Mouse (Mus musculus) intestine, embryonic 14.5 days (tissue): ENCODE data around the gene Trim63. TPM values are rescaled to one million over a fixed set of nuclear protein-coding genes. Genes with fewer than 3 reads are reported as not detected.

Experiments
- ATAC-seq: fragments of 200-750 bp; cut with Nextera tagmentation; replicated peaks from 2 replicates; pipeline ENCODE4 v1.8.0; 2017; ENCODE audit warnings: low read depth, moderate number of reproducible peaks, moderate TSS enrichment, moderate library complexity; ENCODE audit not compliant: low FRiP score, low TSS enrichment
- DNase-seq: peaks from one replicate; pipeline ENCODE4 v3.0.0-alpha.2; 2018; ENCODE audit warnings: low spot score
- H3K27ac ChIP-seq: fragments of 300-500 bp; sonication (generic); 2 replicates; pipeline ENCODE4 v1.5.1; 2014; ENCODE audit warnings: low read depth, mild to moderate bottlenecking, control low read depth
- H3K27me3 ChIP-seq: fragments of 300-500 bp; sonication (generic); replicated peaks from 2 replicates; pipeline ENCODE4 v1.6.1; 2014; ENCODE audit warnings: low read length, control low read depth; ENCODE audit not compliant: control insufficient read depth, insufficient read depth
- H3K36me3 ChIP-seq: fragments of 300-500 bp; sonication (generic); 2 replicates; pipeline ENCODE4 v1.6.1; 2014; ENCODE audit warnings: low read length, control low read depth; ENCODE audit not compliant: control insufficient read depth, insufficient read depth
- H3K4me1 ChIP-seq: fragments of 300-500 bp; sonication (generic); replicated peaks from 2 replicates; pipeline ENCODE4 v1.6.1; 2014; ENCODE audit warnings: low read length, control low read depth, mixed read lengths; ENCODE audit not compliant: control insufficient read depth, insufficient read depth
- H3K4me2 ChIP-seq: fragments of 300-500 bp; sonication (generic); 2 replicates; pipeline ENCODE4 v1.6.1; 2014; ENCODE audit warnings: low read length
- H3K4me3 ChIP-seq: fragments of 300-500 bp; sonication (generic); 2 replicates; pipeline ENCODE4 v1.5.1; 2014; ENCODE audit warnings: low read depth, low read length, control low read depth, mixed read lengths
- H3K9ac ChIP-seq: fragments of 300-500 bp; sonication (generic); 2 replicates; pipeline ENCODE4 v1.6.1; 2014; ENCODE audit warnings: mild to moderate bottlenecking, low read length
- H3K9me3 ChIP-seq: fragments of 300-500 bp; sonication (generic); 2 replicates; pipeline ENCODE4 v1.6.1; 2016; ENCODE audit warnings: low read length, control low read depth; ENCODE audit not compliant: control insufficient read depth
- WGBS: fragments of 180-500 bp; shearing (Covaris S2); extraction: QIAGEN DNeasy Blood & Tissue Kit; methylation state at CpG from one replicate; pipeline ENCODE4 v1.1.7; 2014; 5-methylcytosine and 5-hydroxymethylcytosine counted together
- polyA plus RNA-seq: library from polyadenylated mRNA; unstranded; fragments of >200 nt; fragmentation: Nextera tagmentation; extraction: Ambion mirVana; gene quantifications from 2 replicates; pipeline ENCODE4 v1.2.1, GENCODE M21; 2014

The Trim63 gene
- polyA plus RNA-seq, 1 experiment from 2014 or later = not detected

DNA sequence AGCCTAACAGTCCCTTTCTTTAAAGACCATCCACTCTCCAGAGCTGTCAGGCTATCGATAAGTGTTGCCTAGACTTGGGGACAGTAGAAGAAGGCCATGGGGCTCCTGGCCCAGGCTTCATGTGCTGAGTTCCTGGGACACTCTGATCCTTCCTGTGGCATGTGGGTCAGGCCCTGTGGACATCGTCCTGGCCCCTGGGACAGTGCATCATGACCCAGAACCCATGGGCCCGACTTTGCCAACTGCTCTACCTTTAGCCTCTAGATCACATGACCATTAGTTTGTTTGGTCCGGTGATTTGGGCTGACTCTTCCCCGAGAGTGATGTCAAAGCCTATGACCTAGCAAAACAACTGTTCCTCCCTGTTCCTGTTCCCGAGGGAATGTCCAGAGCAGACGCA is 4.8 kb upstream of the Trim63 start:
- no peak overlapping the region for H3K27ac ChIP-seq
- WGBS = 85% methylated on average over 7 of the region's 7 CpGs
- DNase-seq = no peak

DNA sequence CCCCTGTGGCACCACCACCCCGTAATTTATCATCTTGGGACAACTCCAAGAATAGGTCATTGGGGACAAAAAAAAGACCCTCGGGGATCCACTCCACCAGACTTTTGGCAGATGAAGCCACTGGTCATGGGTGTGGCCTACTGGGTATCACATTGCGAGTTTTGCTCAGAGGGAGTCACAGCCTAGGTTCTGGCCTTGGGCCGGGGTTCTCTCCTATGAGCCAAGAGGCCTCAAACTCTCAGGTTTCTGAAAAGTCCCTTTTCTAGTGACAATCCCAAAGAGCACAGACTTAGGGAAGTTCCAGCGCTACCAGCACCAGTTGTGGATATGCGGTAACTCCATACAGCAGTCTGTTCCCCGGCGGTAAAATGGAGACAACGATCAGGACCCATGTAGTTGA is 4.3 kb upstream of the Trim63 start:
- WGBS = 85% methylated on average over 9 of the region's 9 CpGs
- no peak for DNase-seq
- Histone ChIP-seq H3K4me2 (no peak overlapping the region), H3K9ac (no peak overlapping the region), H3K27ac (no peak overlapping the region), H3K36me3 (no peaks in the 10 kb centered on the region), H3K9me3 (no peaks in the 10 kb centered on the region), H3K4me1 (peaks cover 10% of the 10 kb centered on the region; the same call in 1 of the 2 replicates), H3K4me3 (no peak overlapping the region), H3K27me3 (no peaks in the 10 kb centered on the region)
- ATAC-seq = no peak

More for the DNA sequence above, 4.8 kb upstream of the Trim63 start:
- Histone ChIP-seq H3K36me3 (no peaks in the 10 kb centered on the region), H3K9me3 (no peaks in the 10 kb centered on the region), H3K4me3 (no peak overlapping the region), H3K9ac (no peak overlapping the region), H3K27me3 (no peaks in the 10 kb centered on the region), H3K4me1 (peaks cover 10% of the 10 kb centered on the region; the same call in 1 of the 2 replicates), H3K4me2 (no peak overlapping the region)
- no peak for ATAC-seq

DNA sequence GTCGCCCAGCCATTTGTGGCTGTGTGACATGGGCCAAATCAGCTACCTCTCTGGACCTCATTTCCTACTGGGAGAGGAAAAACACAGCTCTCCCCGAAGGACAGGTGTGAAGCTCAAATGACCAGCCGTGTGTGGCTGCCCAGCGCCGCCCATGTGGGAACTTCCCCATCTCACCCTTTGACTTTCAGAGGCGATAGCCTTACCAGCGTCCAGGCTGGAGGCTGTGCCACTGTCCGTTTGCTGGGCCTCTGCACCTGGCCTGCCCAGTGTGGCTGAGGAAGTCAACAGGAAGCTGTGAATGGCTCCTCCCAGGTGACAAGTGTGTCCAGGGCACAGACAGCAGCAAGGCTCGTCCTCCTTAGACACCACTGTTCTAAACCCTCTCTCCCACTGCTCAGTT is 3.1 kb upstream of the Trim63 start:
- no peaks in the 10 kb centered on the region for H3K36me3 ChIP-seq
- H3K9ac ChIP-seq = no peak overlapping the region
- no peak overlapping the region for H3K27ac ChIP-seq
- H3K4me1 ChIP-seq = peaks cover 9% of the 10 kb centered on the region; the same call in 1 of the 2 replicates
- ATAC-seq (no peak), DNase-seq (no peak)
- H3K27me3 ChIP-seq = no peaks in the 10 kb centered on the region
- no peak overlapping the region for H3K4me2 ChIP-seq
- H3K9me3 ChIP-seq = no peaks in the 10 kb centered on the region
- 85% methylated on average over 9 of the region's 9 CpGs for WGBS
- no peak overlapping the region for H3K4me3 ChIP-seq

DNA sequence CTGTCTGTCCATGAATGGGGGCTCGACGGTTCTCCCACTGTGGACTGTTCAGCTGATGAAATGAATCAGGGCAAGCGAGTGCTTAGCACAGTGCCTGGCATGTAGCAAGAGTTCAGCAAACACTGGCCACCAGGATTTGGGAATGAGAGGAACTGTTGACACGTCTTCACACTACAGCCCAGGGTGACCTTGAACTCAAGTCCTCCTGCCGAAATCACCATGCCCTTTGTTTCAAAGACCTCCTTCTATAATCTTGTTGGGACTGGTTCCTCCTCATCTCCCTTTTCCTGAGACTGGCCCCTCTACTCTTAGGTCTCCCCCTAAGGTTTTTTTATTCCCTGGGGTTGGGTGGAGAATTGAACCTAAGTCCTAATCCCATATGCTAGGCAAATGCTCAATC is 2.6 kb upstream of the Trim63 start:
- WGBS = 90% methylated on average over 5 of the region's 5 CpGs
- Histone ChIP-seq H3K4me3 (no peak overlapping the region), H3K27ac (no peak overlapping the region), H3K4me1 (peaks cover 3% of the 10 kb centered on the region; the same call in 1 of the 2 replicates), H3K9ac (no peak overlapping the region), H3K4me2 (no peak overlapping the region), H3K36me3 (no peaks in the 10 kb centered on the region), H3K9me3 (no peaks in the 10 kb centered on the region), H3K27me3 (no peaks in the 10 kb centered on the region)
- DNase-seq (no peak), ATAC-seq (no peak)

DNA sequence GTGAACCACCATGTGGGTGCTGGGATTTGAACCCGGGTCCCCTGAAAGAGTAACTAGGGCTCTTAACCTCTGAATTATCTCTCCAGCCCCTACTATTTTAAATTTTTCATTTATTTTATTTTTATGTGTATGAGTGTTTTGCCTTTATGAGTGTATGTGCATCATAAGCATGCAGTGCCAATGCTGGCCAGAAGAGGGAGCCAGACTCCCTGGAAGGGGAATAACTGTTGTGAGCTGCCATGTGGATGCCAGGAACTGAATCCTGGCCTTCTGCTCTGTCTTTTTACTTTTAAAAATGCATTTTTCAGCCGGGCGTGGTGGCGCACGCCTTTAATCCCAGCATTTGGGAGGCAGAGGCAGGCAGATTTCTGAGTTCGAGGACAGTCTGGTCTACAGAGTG is 2.0 kb upstream of the Trim63 start:
- no peak for DNase-seq
- Histone ChIP-seq H3K9ac (no peak overlapping the region), H3K27me3 (no peaks in the 10 kb centered on the region), H3K36me3 (no peaks in the 10 kb centered on the region), H3K4me3 (no peak overlapping the region), H3K4me2 (no peak overlapping the region), H3K27ac (no peak overlapping the region), H3K9me3 (no peaks in the 10 kb centered on the region), H3K4me1 (no peaks in the 10 kb centered on the region; the same call in 1 of the 2 replicates)
- WGBS = 95% methylated on average over 6 of the region's 6 CpGs
- no peak for ATAC-seq

DNA sequence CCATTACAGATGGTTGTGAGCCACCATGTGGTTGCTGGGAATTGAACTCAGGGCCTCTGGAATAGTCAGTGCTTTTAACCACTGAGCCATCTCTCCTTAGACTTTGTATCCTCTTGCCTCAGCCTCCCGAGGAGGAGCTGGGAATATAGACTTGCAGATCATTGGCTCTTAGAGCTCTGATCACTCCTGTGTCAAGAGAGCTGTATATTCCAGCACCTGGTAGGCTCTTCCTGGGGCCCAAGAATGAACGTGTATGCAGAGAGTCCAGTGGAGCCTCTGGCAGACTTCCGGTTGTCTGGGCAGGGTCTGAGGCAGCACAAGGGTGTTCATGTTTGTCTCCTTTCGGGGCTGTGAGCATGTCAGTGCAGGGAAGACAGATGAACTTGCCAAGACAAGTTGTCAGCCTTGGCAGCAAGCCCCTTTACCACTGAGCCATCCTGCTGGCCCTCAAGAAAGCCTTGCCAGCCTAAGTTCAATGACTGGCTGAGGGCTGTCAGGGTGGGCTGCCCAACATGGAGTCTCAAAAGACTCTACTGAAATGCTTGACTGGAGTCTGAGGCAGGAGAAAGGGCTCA is 752 bp upstream of the Trim63 start:
- no peak for ATAC-seq

DNA sequence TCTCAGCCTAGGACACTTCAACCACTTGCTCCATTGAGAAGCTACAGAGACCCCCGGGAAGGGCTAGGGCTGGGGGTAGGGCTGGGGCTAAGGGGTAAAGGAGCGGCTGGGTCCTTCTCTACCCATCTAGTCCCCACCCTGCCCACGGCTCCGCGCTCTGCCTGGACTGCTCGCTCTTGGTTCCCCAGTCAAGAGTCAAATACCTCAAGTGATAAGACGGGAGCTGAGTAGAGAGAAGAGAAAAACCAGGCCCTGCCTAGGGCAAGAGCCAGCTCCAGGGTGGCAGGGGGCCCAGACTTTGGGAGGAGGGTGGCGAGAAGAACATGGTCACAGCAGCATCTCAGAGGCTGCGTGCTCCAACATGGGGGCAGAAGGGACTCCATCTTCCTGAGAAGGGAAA is 550 bp downstream of the Trim63 start:
- H3K27me3 ChIP-seq = no peaks in the 10 kb centered on the region
- ATAC-seq = no peak
- WGBS = 53% methylated on average over 9 of the region's 9 CpGs
- H3K27ac ChIP-seq = no peak overlapping the region
- DNase-seq = no peak
- H3K9me3 ChIP-seq = no peaks in the 10 kb centered on the region
- H3K36me3 ChIP-seq = no peaks in the 10 kb centered on the region
- no peak overlapping the region for H3K9ac ChIP-seq
- H3K4me2 ChIP-seq = no peak overlapping the region
- H3K4me1 ChIP-seq = no peaks in the 10 kb centered on the region; the same call in 1 of the 2 replicates
- H3K4me3 ChIP-seq = no peak overlapping the region

More for the DNA sequence above, 752 bp upstream of the Trim63 start:
- no peaks in the 10 kb centered on the region for H3K36me3 ChIP-seq
- 80% methylated on average over 4 of the region's 4 CpGs for WGBS
- H3K9ac ChIP-seq = no peak overlapping the region
- H3K9me3 ChIP-seq = no peaks in the 10 kb centered on the region
- no peak overlapping the region for H3K27ac ChIP-seq
- no peak overlapping the region for H3K4me3 ChIP-seq
- DNase-seq = no peak
- H3K27me3 ChIP-seq = no peaks in the 10 kb centered on the region
- no peak overlapping the region for H3K4me2 ChIP-seq
- no peaks in the 10 kb centered on the region; the same call in 1 of the 2 replicates for H3K4me1 ChIP-seq

DNA sequence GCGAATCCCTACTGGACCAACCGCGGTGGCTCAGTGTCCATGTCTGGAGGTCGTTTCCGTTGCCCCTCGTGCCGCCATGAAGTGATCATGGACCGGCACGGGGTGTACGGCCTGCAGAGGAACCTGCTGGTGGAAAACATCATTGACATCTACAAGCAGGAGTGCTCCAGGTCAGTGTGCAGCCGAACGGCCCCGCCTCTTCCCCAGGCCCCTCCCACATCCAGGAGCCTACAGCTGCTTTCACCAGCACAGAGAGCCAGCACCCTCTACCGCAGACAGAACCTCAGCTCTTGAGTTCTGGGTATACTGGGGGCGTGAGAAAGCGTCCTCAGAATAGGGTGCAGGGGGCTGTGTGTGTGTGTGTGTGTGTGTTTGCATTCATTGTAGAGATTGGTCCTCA is 1.5 kb downstream of the Trim63 start:
- H3K4me1 ChIP-seq = no peaks in the 10 kb centered on the region; the same call in 1 of the 2 replicates
- DNase-seq (no peak), ATAC-seq (no peak)
- H3K4me3 ChIP-seq = no peak overlapping the region
- no peak overlapping the region for H3K9ac ChIP-seq
- 50% methylated on average over 16 of the region's 16 CpGs for WGBS
- H3K27ac ChIP-seq = no peak overlapping the region
- H3K27me3 ChIP-seq = no peaks in the 10 kb centered on the region
- H3K9me3 ChIP-seq = no peaks in the 10 kb centered on the region
- no peaks in the 10 kb centered on the region for H3K36me3 ChIP-seq
- H3K4me2 ChIP-seq = no peak overlapping the region

DNA sequence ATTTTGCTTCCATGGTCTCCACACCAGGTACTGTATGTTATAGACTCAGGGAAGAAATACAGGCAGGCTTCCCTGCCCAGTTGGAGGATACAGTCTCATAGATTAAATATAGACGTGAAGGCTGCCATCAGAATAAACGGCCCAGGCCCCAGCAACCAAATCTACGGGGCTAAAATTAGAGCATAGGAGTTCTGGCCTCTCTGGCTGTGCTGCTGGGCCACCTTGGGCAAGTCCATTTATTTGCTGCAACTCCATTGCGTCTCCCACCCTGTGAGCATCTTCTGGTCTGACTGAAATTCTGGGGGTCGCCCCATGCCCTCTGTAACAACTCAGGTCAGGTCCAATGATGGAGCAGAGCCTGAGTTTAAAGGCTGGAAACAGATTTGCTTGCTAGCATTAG is 4.2 kb downstream of the Trim63 start:
- no peak overlapping the region for H3K4me3 ChIP-seq
- no peak overlapping the region for H3K27ac ChIP-seq
- H3K36me3 ChIP-seq = no peaks in the 10 kb centered on the region
- DNase-seq = no peak
- H3K9ac ChIP-seq = no peak overlapping the region
- H3K27me3 ChIP-seq = no peaks in the 10 kb centered on the region
- H3K4me1 ChIP-seq = no peaks in the 10 kb centered on the region; the same call in 1 of the 2 replicates
- H3K9me3 ChIP-seq = no peaks in the 10 kb centered on the region
- H3K4me2 ChIP-seq = no peak overlapping the region
- WGBS = 87% methylated on average over 5 of the region's 5 CpGs
- ATAC-seq = no peak
